Mouse (Mus musculus): ENCODE results near the gene Snx15. TPM values are rescaled to one million over a fixed set of nuclear protein-coding genes. Genes with fewer than 3 reads are reported as not detected.

Gene Snx15
- polyA plus RNA-seq, 1 experiment from 2014 or later: 31.9 TPM

DNA sequence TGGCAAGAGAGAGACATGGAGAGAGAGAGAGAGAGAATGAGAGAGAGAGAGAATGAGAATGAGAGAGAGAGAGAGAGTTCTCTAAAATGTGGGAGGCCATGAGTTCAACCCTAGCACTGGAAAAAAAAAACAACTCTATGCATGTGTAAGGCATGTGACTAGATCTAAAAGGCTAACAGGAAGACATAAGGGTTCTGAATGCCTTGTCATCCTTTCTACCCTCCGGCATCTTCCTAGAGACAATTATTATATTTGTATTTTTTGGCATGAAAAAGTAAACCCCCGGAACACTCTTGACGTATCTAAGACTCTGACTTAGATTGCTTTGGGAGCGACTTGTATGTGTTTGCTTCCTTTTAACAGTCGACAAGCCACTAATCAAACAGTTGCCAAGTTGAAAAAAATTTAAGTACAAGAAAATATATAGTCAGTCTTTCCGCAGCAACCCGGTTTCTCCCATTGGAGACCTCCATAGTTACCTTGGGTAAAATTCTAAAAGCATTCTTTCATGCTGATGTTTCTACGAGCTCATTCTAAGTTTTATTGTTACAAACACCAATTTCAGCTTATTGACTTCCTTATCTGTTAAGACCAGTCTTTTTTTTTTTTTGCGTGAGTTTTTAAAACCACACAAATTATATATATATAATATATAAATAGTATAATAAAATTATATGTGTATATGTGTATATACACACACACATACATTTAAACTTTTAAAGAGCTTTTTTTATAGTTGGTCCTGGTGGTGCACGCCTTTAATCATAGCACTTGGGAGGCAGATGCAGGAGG, 1.1 kb downstream of the Snx15 start:
- Histone ChIP-seq H3K27me3 (ENCODE audit: control insufficient read depth, insufficient read depth, low read length) (no peaks in the 10 kb centered on the region), H3K36me3 (ENCODE audit: control insufficient read depth, insufficient read depth, low read length) (no peaks in the 10 kb centered on the region), H3K4me1 (ENCODE audit: control insufficient read depth, insufficient read depth, low read length) (0 out of 2 replicates have a peak, but pooled peaks cover 7% of the 10 kb centered on the region), H3K9me3 (replicated peaks; ENCODE audit: control insufficient read depth, low read length) (no peaks in the 10 kb centered on the region), H3K27ac (ENCODE audit: low read length) (peak overlapping the region; percentile 94; the same call in 1 of the 2 replicates), H3K4me2 (ENCODE audit: low read depth, low read length) (peak overlapping the region; percentile 65), H3K9ac (ENCODE audit: low read length) (peak overlapping the region; percentile 80), H3K4me3 (replicated peaks; ENCODE audit: low read length) (peak overlapping the region; percentile 65)
- WGBS: 66% methylated on average over 10 of the region's 10 CpGs
- ATAC-seq (ENCODE audit: insufficient read depth, low FRiP score): no peak

DNA sequence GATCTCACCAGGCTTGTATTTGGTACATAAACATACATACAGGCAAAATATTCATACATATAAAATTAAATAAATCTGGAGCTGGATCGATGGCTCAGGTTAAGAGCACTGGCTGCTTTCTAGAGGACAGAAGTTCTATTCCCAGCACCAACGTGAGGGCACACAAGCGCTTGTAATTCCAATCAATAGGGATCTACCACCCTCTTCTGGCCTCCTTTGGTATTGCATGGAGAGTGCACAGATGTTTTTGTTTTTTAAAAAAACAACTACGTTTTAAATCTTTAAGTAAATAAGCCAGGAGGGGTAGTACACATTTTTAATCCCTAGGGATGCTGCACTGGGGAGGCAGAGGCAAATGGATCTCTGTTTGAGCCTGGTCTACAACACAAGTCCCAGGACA, 1.8 kb downstream of the Snx15 start:
- Histone ChIP-seq H3K9ac (ENCODE audit: low read length) (no peak overlapping the region), H3K36me3 (ENCODE audit: control insufficient read depth, insufficient read depth, low read length) (no peaks in the 10 kb centered on the region), H3K27ac (ENCODE audit: low read length) (no peak overlapping the region), H3K4me2 (ENCODE audit: low read depth, low read length) (no peak overlapping the region), H3K27me3 (ENCODE audit: control insufficient read depth, insufficient read depth, low read length) (no peaks in the 10 kb centered on the region), H3K4me3 (replicated peaks; ENCODE audit: low read length) (no peak overlapping the region), H3K9me3 (replicated peaks; ENCODE audit: control insufficient read depth, low read length) (no peaks in the 10 kb centered on the region), H3K4me1 (ENCODE audit: control insufficient read depth, insufficient read depth, low read length) (0 out of 2 replicates have a peak, but pooled peaks cover 7% of the 10 kb centered on the region)
- WGBS: 25% methylated on average over 4 of the region's 4 CpGs
- no peak for ATAC-seq (ENCODE audit: insufficient read depth, low FRiP score)

DNA sequence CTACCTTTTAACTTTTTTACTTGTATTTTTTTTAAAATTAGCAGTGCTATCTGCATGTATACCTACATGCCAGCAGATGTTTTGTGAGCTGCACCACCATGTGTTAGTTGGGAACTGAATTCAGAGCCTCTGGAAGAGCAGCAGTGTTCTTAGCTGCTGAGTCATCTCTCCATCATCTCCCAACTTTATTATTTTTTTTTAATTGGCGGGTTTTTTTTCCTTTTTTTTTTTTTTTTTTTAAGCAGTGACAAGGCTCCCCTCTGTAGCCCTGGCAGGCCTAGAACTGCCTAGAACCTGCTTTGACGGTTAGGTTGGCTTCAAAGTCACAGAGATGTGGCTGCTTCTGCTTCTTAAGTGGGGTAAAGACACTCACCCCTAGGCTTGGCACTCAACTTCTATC, 3.2 kb downstream of the Snx15 start:
- ATAC-seq (ENCODE audit: insufficient read depth, low FRiP score): no peak
- Histone ChIP-seq H3K4me3 (replicated peaks; ENCODE audit: low read length) (no peak overlapping the region), H3K9ac (ENCODE audit: low read length) (no peak overlapping the region), H3K27me3 (ENCODE audit: control insufficient read depth, insufficient read depth, low read length) (no peaks in the 10 kb centered on the region), H3K4me2 (ENCODE audit: low read depth, low read length) (no peak overlapping the region), H3K36me3 (ENCODE audit: control insufficient read depth, insufficient read depth, low read length) (no peaks in the 10 kb centered on the region), H3K27ac (ENCODE audit: low read length) (no peak overlapping the region), H3K9me3 (replicated peaks; ENCODE audit: control insufficient read depth, low read length) (no peaks in the 10 kb centered on the region), H3K4me1 (ENCODE audit: control insufficient read depth, insufficient read depth, low read length) (0 out of 2 replicates have a peak, but pooled peaks cover 7% of the 10 kb centered on the region)
- 72% methylated on average over 2 of the region's 2 CpGs for WGBS

DNA sequence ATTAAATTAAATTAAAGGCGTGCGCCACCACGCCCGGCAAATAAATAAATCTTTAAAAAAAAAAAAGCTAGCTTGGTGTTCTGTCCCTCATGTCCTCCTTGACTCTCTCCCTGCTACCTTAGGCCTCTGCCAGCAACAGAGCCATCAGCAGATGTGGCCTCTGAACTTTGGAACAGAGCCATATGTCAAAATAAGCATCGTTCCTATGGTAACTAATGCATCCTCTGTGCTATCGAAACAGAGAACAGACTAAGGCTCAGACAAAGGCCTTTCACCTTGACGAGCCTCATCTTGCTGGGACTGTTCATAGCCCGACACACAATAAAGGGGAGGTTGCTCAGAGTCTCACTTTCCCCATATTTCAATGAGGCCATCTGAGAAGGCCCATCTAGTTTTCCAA, 4.8 kb downstream of the Snx15 start:
- no peak overlapping the region for H3K4me3 ChIP-seq (replicated peaks; ENCODE audit: low read length)
- H3K4me2 ChIP-seq (ENCODE audit: low read depth, low read length): no peak overlapping the region
- no peak for ATAC-seq (ENCODE audit: insufficient read depth, low FRiP score)
- H3K36me3 ChIP-seq (ENCODE audit: control insufficient read depth, insufficient read depth, low read length): no peaks in the 10 kb centered on the region
- no peaks in the 10 kb centered on the region for H3K27me3 ChIP-seq (ENCODE audit: control insufficient read depth, insufficient read depth, low read length)
- H3K9me3 ChIP-seq (replicated peaks; ENCODE audit: control insufficient read depth, low read length): no peaks in the 10 kb centered on the region
- H3K27ac ChIP-seq (ENCODE audit: low read length): no peak overlapping the region
- H3K4me1 ChIP-seq (ENCODE audit: control insufficient read depth, insufficient read depth, low read length): peaks cover 14% of the 10 kb centered on the region; the same call in 1 of the 2 replicates
- 0 out of 2 replicates have a peak overlapping the region, but pooled peaks have one; percentile 22 for H3K9ac ChIP-seq (ENCODE audit: low read length)
- WGBS: 61% methylated on average over 8 of the region's 8 CpGs

DNA sequence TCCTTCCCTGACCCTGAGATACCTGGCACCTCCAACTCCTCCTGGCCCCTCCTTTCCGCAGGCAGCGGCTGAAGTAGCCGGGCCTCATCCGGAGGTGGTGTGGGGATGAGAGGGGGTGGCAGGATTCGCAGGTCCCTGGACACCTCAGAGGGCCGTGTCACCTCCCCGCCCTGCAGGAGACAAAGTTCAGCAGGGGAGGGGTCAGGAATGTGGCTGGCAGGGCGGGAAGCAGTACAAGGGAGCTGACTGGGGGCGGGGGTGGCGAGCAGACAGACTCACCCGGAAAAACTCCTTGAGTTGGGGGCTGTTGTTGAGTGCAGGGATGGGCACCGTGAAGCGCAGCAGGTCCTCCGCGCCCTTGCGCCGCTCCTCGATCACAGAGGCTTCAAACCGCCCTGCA, 6.3 kb downstream of the Snx15 start:
- Histone ChIP-seq H3K9ac (ENCODE audit: low read length) (peak overlapping the region; percentile 35; the same call in 1 of the 2 replicates), H3K4me3 (replicated peaks; ENCODE audit: low read length) (no peak overlapping the region), H3K27me3 (ENCODE audit: control insufficient read depth, insufficient read depth, low read length) (no peaks in the 10 kb centered on the region), H3K27ac (ENCODE audit: low read length) (no peak overlapping the region), H3K4me1 (ENCODE audit: control insufficient read depth, insufficient read depth, low read length) (peaks cover 13% of the 10 kb centered on the region; the same call in 1 of the 2 replicates), H3K9me3 (replicated peaks; ENCODE audit: control insufficient read depth, low read length) (no peaks in the 10 kb centered on the region), H3K4me2 (ENCODE audit: low read depth, low read length) (no peak overlapping the region), H3K36me3 (ENCODE audit: control insufficient read depth, insufficient read depth, low read length) (no peaks in the 10 kb centered on the region)
- ATAC-seq (ENCODE audit: insufficient read depth, low FRiP score): no peak
- WGBS: 33% methylated on average over 19 of the region's 19 CpGs

DNA sequence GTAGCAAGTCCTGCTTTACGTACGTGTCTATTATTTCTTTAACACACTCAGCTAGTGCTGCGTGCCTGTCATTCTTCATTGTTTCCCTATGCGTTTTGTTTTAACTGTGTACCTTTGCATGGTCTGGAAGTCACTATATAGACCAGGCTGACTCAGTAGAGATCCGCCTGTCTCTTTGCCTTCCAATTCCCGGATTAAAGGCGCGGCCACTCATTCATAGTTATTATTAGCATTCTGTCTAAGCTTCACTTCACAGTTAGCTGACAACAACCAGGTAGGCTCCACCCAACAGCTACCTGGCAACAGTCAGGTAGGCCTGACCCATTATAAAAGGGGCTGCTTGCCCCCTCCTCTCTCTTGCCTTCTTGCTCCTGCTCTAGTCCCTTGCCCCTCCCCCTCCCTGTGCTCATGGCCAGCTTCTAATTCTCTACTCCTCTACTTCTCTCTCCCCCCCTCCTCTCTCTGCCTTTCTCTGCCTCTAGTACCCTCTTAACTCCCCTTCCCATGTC, 9.4 kb downstream of the Snx15 start:
- H3K4me3 ChIP-seq (replicated peaks; ENCODE audit: low read length): peak overlapping the region; percentile 90
- no peaks in the 10 kb centered on the region for H3K27me3 ChIP-seq (ENCODE audit: control insufficient read depth, insufficient read depth, low read length)
- peaks cover 17% of the 10 kb centered on the region; the same call in 1 of the 2 replicates for H3K4me1 ChIP-seq (ENCODE audit: control insufficient read depth, insufficient read depth, low read length)
- H3K9me3 ChIP-seq (replicated peaks; ENCODE audit: control insufficient read depth, low read length): no peaks in the 10 kb centered on the region
- H3K36me3 ChIP-seq (ENCODE audit: control insufficient read depth, insufficient read depth, low read length): 0 out of 2 replicates have a peak, but pooled peaks cover 8% of the 10 kb centered on the region
- WGBS: under 1% methylated on average over 8 of the region's 8 CpGs
- ATAC-seq (ENCODE audit: insufficient read depth, low FRiP score): peak; percentile 11; the same call in 1 of the 2 replicates
- H3K27ac ChIP-seq (ENCODE audit: low read length): peak overlapping the region; percentile 98
- peak overlapping the region; percentile 87 for H3K4me2 ChIP-seq (ENCODE audit: low read depth, low read length)
- peak overlapping the region; percentile 92 for H3K9ac ChIP-seq (ENCODE audit: low read length)

DNA sequence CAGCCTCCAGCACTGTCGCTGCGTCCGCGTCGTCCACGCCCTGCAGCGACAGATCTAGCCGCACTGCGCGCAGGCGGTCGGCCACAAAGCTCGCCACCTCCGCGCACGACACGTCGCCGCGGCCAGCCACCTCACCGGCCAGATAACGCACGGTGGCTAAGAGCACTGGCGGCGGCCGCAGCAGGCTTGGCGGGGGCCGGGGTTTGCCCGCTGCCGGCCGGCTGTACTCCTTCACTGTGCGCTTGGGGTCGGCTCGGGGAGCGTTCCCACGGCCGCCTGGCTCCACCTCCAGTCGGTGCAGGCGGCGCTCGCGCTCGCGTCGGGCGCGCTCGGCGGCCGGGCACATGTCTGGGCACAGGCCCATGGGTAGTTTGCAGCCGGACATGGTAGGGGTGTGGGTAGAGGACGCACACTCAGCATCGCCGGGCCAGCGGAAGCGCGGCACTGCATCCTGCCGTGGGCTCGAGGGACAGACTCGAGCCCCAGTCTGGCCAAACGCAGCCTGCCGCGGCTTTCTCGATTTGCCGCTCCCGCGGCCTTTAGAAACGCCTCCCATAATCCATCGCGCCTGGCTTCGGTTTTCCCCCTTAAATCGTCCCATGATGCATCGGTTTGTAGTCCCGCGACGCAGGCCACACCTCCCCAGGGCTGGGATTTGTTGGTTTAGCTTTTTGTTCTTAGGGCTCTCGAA, 10.0 kb downstream of the Snx15 start, which contains the start of gene Sac3d1:
Sac3d1 (minus strand) TSS at position 665 of the 691 bp plus-strand sequence.
- 0 out of 2 replicates have a peak, but pooled peaks cover 8% of the 10 kb centered on the region for H3K36me3 ChIP-seq (ENCODE audit: control insufficient read depth, insufficient read depth, low read length)
- ATAC-seq (ENCODE audit: insufficient read depth, low FRiP score): peak; percentile 90
- peak within 1 kb of the TSS; percentile 87 for H3K4me2 ChIP-seq (ENCODE audit: low read depth, low read length)
- H3K9ac ChIP-seq (ENCODE audit: low read length): peak within 1 kb of the TSS; percentile 92
- H3K27ac ChIP-seq (ENCODE audit: low read length): peak within 1 kb of the TSS; percentile 98
- peaks cover 14% of the 10 kb centered on the region; the same call in 1 of the 2 replicates for H3K4me1 ChIP-seq (ENCODE audit: control insufficient read depth, insufficient read depth, low read length)
- H3K9me3 ChIP-seq (replicated peaks; ENCODE audit: control insufficient read depth, low read length): no peaks in the 10 kb centered on the region
- peak within 1 kb of the TSS; percentile 90 for H3K4me3 ChIP-seq (replicated peaks; ENCODE audit: low read length)
- 0% methylated on average over 77 of the region's 77 CpGs for WGBS
- no peaks in the 10 kb centered on the region for H3K27me3 ChIP-seq (ENCODE audit: control insufficient read depth, insufficient read depth, low read length)

DNA sequence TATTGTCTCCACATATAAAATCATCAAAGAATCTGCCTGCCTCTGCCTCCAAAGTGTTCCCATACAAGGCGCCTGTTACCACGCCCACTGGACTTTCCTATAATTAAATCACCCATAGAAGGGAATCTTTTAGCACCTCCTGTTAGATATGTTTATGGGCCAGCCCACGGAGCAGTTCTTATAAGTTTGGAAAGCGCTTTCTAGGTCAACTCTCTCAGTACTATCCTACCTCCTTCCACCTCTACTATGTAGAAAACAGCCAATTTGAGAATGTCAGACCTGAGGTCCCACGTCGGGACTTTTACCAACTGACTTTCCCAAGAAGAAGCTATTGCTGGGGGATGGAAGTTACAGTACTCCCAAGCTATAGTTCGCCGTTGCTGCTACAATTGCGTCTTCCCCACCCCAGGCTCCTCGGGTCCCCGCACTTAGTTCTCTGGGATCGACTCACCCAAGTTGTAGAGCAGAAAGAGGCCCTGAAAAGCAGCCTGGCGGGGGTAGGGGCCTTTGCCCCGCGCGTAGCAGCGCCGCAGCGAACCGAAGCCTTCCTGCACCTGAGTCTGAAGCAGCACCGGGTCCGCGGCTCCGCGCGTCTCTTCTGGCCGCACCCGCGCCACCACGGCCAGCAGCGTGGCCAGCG, 10.6 kb downstream of the Snx15 start:
- 0 out of 2 replicates have a peak, but pooled peaks cover 8% of the 10 kb centered on the region for H3K36me3 ChIP-seq (ENCODE audit: control insufficient read depth, insufficient read depth, low read length)
- H3K4me1 ChIP-seq (ENCODE audit: control insufficient read depth, insufficient read depth, low read length): peaks cover 14% of the 10 kb centered on the region; the same call in 1 of the 2 replicates
- no peaks in the 10 kb centered on the region for H3K9me3 ChIP-seq (replicated peaks; ENCODE audit: control insufficient read depth, low read length)
- H3K4me3 ChIP-seq (replicated peaks; ENCODE audit: low read length): peak overlapping the region; percentile 90
- 4% methylated on average over 32 of the region's 32 CpGs for WGBS
- H3K9ac ChIP-seq (ENCODE audit: low read length): peak overlapping the region; percentile 92
- no peaks in the 10 kb centered on the region for H3K27me3 ChIP-seq (ENCODE audit: control insufficient read depth, insufficient read depth, low read length)
- ATAC-seq (ENCODE audit: insufficient read depth, low FRiP score): peak; percentile 1; the same call in 1 of the 2 replicates
- H3K27ac ChIP-seq (ENCODE audit: low read length): peak overlapping the region; percentile 98
- peak overlapping the region; percentile 87 for H3K4me2 ChIP-seq (ENCODE audit: low read depth, low read length)

Data from stomach, embryonic 16.5 days (tissue).